Mouse (Mus musculus) heart, adult 2 months (tissue): ENCODE results near the gene Oaz2. TPM values are rescaled to one million over a fixed set of nuclear protein-coding genes. Genes with fewer than 3 reads are reported as not detected.
"Not testable (repeated sequence)": the region's sequence is repeated elsewhere in the genome, so short reads cannot be mapped to it uniquely, and the experiment has no call there.

Experiments used
- DNase-seq, 2 experiments: peaks; one replicate each; pipeline ENCODE4 v3.0.0; 2021
- H3K27ac ChIP-seq: fragments of 200-600 bp; 2 replicates; pipeline ENCODE4 v1.8.1; 2022
- H3K27me3 ChIP-seq: fragments of 200-500 bp; 2 replicates; pipeline ENCODE4 v1.6.1; 2012; ENCODE audit warnings: mild to moderate bottlenecking, low read length, inconsistent platforms, mixed read lengths; ENCODE audit not compliant: control insufficient read depth, insufficient read depth
- H3K36me3 ChIP-seq: fragments of 200-500 bp; 2 replicates; pipeline ENCODE4 v1.6.1; 2012; ENCODE audit warnings: low read length, inconsistent platforms; ENCODE audit not compliant: control insufficient read depth, insufficient read depth
- H3K4me1 ChIP-seq: fragments of 200-500 bp; 2 replicates; pipeline ENCODE4 v1.6.1; 2011; ENCODE audit warnings: low read length; ENCODE audit not compliant: control insufficient read depth, insufficient read depth
- H3K4me3 ChIP-seq: fragments of 200-600 bp; 2 replicates; pipeline ENCODE4 v1.8.1; 2022
- H3K79me2 ChIP-seq: fragments of 200-500 bp; replicated peaks from 2 replicates; pipeline ENCODE4 v1.6.1; 2012; ENCODE audit warnings: mild to moderate bottlenecking, inconsistent platforms, low read length, moderate library complexity, mixed read lengths; ENCODE audit not compliant: control insufficient read depth, insufficient read depth
- H3K9ac ChIP-seq: fragments of 200-500 bp; 2 replicates; pipeline ENCODE4 v1.6.1; 2012; ENCODE audit warnings: low read depth, mild to moderate bottlenecking, control low read depth, inconsistent platforms, low read length, mixed read lengths
- CTCF ChIP-seq: fragments of 200-600 bp; IDR thresholded peaks from 2 replicates; pipeline ENCODE4 v1.8.1; 2022; ENCODE audit warnings: antibody characterized with exemption, mild to moderate bottlenecking, moderate library complexity
- EP300 ChIP-seq: fragments of 200-500 bp; IDR thresholded peaks from 2 replicates; pipeline ENCODE4 v1.6.1; 2011; ENCODE audit warnings: low read depth, low read length, control low read depth; ENCODE audit not compliant: insufficient read depth
- POLR2A ChIP-seq: fragments of 200-500 bp; IDR thresholded peaks from 2 replicates; pipeline ENCODE4 v1.6.1; 2011; ENCODE audit warnings: mild to moderate bottlenecking, low read depth, low read length, control low read depth; ENCODE audit not compliant: insufficient read depth
- WGBS: fragments of 180-500 bp; shearing (Covaris S2); methylation state at CpG from one replicate; pipeline ENCODE4 v1.1.7; 2018; 5-methylcytosine and 5-hydroxymethylcytosine counted together
- intact Hi-C: fragments of 180-260 bp; cut with DNase I; formaldehyde crosslinking; loops from one replicate; pipeline ENCODE4 v1.15.1; 2025
- polyA plus RNA-seq: library from polyadenylated mRNA; depleted of rRNA; stranded (reverse); fragments of >200 nt; gene quantifications from 2 replicates; pipeline ENCODE4 v1.2.3, GENCODE M21; 2012
- total RNA-seq, 2 experiments: library from RNA; stranded (reverse); gene quantifications; 2 replicates each; pipeline ENCODE4 v1.2.3; 2021

Oaz2 gene
- total and polyA plus RNA-seq, 3 experiments: 154 to 218 (median 202) TPM

DNA sequence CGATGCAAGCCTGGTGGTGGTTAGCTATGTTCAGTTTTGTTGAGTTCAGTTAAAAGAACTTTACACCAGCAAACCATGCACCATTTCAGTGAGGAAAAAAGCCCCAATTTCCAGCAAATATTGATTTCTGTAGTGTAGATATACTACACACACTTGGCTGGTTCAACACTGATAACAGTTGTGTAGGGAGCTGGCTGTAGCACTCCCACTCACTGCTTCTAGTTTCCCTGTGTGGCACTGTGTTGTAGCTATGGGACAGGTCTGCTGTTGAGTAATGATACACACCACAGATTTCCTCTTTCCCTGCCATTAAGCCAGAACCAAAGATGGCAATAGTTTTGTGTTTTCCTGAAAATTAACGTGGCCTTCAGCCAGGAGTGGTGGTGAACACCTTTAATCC lies 16.9 kb downstream of the Oaz2 start:
- WGBS: 43% methylated on average over 2 of the region's 2 CpGs
- peaks cover 10% of the 10 kb centered on the region for H3K79me2 ChIP-seq
- intact Hi-C loops: no loop called here
- no peak for DNase-seq
- H3K4me3 ChIP-seq: no peak overlapping the region
- H3K4me1 ChIP-seq: peaks cover 20% of the 10 kb centered on the region
- TF ChIP-seq POLR2A (no peak), EP300 (no peak), CTCF (no peak)
- H3K27me3 ChIP-seq: no peaks in the 10 kb centered on the region
- H3K36me3 ChIP-seq: peaks cover 58% of the 10 kb centered on the region
- no peak overlapping the region for H3K9ac ChIP-seq
- H3K27ac ChIP-seq: no peak overlapping the region

DNA sequence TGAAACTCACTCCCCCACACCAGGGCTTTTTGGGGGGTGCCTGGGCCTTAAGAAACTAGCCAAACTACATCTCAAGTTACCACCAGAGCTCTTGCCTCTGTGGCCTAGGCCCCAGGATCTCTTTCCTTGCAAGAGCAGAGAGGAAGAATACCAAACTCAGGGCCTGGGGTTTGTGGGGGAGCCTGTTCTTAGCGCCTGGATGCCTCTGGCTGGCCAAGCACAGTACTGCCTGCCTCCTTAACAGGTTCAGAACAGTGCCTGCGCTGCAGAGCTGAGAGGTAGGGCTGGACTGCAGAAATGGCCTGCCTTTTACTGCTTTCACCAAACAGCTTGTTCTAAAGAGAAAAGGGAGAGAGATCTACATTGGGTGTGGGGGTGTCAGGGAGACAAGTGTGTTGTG lies 22.1 kb downstream of the Oaz2 start:
- WGBS: 70% methylated on average over 2 of the region's 2 CpGs
- intact Hi-C loops: not testable (repeated sequence)
- peaks cover 18% of the 10 kb centered on the region for H3K36me3 ChIP-seq

DNA sequence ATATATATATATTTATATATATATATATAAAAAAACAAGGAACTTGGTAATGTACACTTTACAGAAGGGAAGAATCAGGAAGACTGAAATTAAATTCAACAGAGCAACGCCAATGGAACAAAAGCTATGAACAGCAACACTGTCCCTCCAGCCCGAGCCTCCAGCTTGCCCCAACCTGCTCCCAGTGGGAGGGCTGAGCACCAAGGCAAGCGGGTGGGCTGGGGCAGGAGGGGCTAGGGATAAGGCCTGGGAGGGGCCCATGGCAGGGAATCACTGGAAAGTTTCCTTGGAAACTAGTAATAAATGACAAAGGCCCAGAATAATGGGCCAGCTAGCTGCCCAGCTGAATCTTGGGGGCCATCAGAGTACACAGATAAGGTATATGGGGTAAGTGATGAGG lies 24.7 kb downstream of the Oaz2 start:
- WGBS: 53% methylated on average over 3 of the region's 3 CpGs
- Histone ChIP-seq H3K27me3 (no peaks in the 10 kb centered on the region), H3K36me3 (peaks cover 25% of the 10 kb centered on the region), H3K4me1 (peaks cover 13% of the 10 kb centered on the region), H3K79me2 (no peaks in the 10 kb centered on the region), H3K4me3 (no peak overlapping the region), H3K27ac (no peak overlapping the region), H3K9ac (no peak overlapping the region)
- intact Hi-C loops: no loop called here
- no peak for DNase-seq
- TF ChIP-seq EP300 (no peak), CTCF (no peak), POLR2A (no peak)

More for the DNA sequence above, 22.1 kb downstream of the Oaz2 start:
- H3K79me2 ChIP-seq, H3K9ac ChIP-seq, H3K27me3 ChIP-seq, DNase-seq, H3K4me3 ChIP-seq, H3K27ac ChIP-seq, H3K4me1 ChIP-seq: not testable (repeated sequence)

DNA sequence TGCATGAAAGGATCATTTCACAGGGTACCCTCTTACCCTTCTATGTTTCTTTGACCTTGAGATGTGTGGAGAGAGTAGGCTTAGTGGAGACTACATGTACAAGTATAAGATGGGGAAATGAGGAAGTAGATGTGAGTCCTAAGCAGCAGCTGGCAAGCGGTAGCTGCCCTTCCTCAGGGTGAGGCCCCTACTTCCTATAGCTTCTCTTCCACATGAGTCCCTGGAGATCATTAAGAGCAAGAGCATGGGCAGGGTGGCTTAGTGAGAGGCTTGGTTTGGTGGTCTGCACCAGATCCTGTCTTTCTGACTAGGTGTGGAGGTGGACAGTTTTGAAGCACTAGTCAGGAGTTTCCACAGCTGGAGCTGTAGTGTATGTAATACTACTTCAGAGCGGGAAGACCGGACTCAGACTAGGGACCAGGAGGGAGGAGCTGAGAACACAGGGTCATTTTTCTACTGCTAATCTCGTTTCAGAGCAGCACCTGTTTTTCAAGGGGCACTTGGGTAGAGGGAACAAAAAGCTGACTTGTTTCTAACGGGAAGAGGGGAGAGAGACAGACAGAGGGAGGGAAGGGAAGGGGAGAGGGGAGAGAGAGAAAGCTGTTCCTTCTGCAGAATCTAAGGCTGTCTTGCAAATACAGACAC lies 25.3 kb downstream of the Oaz2 start:
- Histone ChIP-seq H3K9ac (no peak overlapping the region), H3K79me2 (no peaks in the 10 kb centered on the region), H3K27me3 (no peaks in the 10 kb centered on the region), H3K27ac (no peak overlapping the region), H3K36me3 (peaks cover 24% of the 10 kb centered on the region), H3K4me1 (peaks cover 13% of the 10 kb centered on the region), H3K4me3 (no peak overlapping the region)
- TF ChIP-seq EP300: no peak
- no peak for TF ChIP-seq POLR2A
- no peak for TF ChIP-seq CTCF
- DNase-seq: no peak
- intact Hi-C loops: no loop called here
- WGBS: 48% methylated on average over 5 of the region's 5 CpGs

DNA sequence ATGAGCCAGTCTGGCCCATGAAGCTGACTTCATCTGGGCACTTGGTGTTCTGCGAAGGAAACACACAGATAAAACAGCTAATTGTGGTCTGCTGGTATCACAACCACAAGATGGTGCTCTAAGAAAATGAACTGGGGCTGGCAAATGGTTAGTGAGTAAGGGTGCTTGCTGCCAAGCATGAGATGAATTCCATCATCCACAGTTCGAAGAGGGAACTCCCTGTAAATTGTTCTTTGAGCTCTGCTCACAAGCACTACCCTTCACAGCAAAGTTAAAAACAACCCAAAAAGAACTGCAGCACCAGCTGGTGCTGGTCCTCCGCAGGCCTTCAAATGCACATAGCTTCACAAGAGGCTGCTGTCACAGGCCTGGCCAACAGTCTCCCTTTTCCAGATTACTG lies 27.8 kb downstream of the Oaz2 start:
- intact Hi-C loops: loop anchor here (2.0 to 5.0 kb wide), 2 partner anchors 131 to 152 kb away; partner anchors contain the start of gene Zfp609
- DNase-seq: peak in 1 of 2 experiments; percentile 51
- H3K36me3 ChIP-seq: peaks cover 19% of the 10 kb centered on the region
- TF ChIP-seq POLR2A: no peak
- peak; percentile 79 for TF ChIP-seq CTCF
- peak overlapping the region; percentile 58 for H3K27ac ChIP-seq
- no peaks in the 10 kb centered on the region for H3K79me2 ChIP-seq
- H3K4me3 ChIP-seq: no peak overlapping the region
- WGBS: 31% methylated on average over 3 of the region's 3 CpGs
- H3K4me1 ChIP-seq: peaks cover 13% of the 10 kb centered on the region
- H3K27me3 ChIP-seq: no peaks in the 10 kb centered on the region
- H3K9ac ChIP-seq: no peak overlapping the region

DNA sequence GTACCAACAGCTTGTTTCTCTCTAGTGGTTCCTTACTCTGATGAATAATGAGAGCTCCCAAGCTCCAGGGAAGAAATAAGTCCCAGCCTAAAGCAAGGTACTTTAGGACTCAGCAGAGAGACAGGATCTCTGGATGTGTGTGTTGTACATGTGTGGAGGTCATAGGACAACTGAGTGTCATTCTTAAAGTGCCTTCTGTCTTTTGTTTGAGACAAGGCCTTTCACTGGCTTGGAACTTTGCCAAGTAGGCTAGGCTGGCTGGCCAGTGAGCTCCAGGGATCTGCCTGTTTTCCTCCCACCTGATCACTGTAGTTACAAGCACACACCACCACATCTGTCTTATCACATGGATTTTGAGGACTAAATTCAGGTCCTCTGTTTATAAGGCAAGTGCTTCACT lies 28.5 kb downstream of the Oaz2 start:
- Histone ChIP-seq H3K27me3 (no peaks in the 10 kb centered on the region), H3K4me1 (peaks cover 13% of the 10 kb centered on the region), H3K36me3 (peaks cover 16% of the 10 kb centered on the region), H3K4me3 (no peak overlapping the region), H3K79me2 (no peaks in the 10 kb centered on the region), H3K9ac (no peak overlapping the region), H3K27ac (peak overlapping the region; percentile 58)
- intact Hi-C loops: loop anchor here (5.0 kb wide), 1 partner anchor 151 kb away; no protein-coding TSS in a partner anchor
- DNase-seq: no peak
- TF ChIP-seq POLR2A (no peak), EP300 (no peak), CTCF (no peak)
